Mouse (Mus musculus) stomach, embryonic 15.5 days (tissue): Measurements from ENCODE around the gene Agps. TPM values are rescaled to one million over a fixed set of nuclear protein-coding genes. Genes with fewer than 3 reads are reported as not detected.
"Not testable (repeated sequence)": the region's sequence is repeated elsewhere in the genome, so short reads cannot be mapped to it uniquely, and the experiment has no call there.

Experiments
- ATAC-seq: fragments of 200-750 bp; cut with Nextera tagmentation; 2 replicates; pipeline ENCODE4 v1.8.0; 2017; ENCODE audit warnings: low read depth, moderate number of reproducible peaks, moderate TSS enrichment; ENCODE audit not compliant: insufficient read depth, low FRiP score
- H3K27ac ChIP-seq: fragments of 300-500 bp; sonication (generic); 2 replicates; pipeline ENCODE4 v1.5.1; 2015; ENCODE audit warnings: mild to moderate bottlenecking, inconsistent platforms
- H3K27me3 ChIP-seq: fragments of 300-500 bp; sonication (generic); replicated peaks from 2 replicates; pipeline ENCODE4 v1.6.1; 2015; ENCODE audit warnings: inconsistent platforms
- H3K36me3 ChIP-seq: fragments of 300-500 bp; sonication (generic); 2 replicates; pipeline ENCODE4 v1.6.1; 2015; ENCODE audit warnings: inconsistent platforms
- H3K4me1 ChIP-seq: fragments of 300-500 bp; sonication (generic); 2 replicates; pipeline ENCODE4 v1.6.1; 2015; ENCODE audit warnings: inconsistent platforms
- H3K4me2 ChIP-seq: fragments of 300-500 bp; sonication (generic); 2 replicates; pipeline ENCODE4 v1.6.1; 2015; ENCODE audit warnings: mild to moderate bottlenecking, inconsistent platforms
- H3K4me3 ChIP-seq: fragments of 300-500 bp; sonication (generic); replicated peaks from 2 replicates; pipeline ENCODE4 v1.5.1; 2015; ENCODE audit warnings: inconsistent platforms
- H3K9ac ChIP-seq: fragments of 300-500 bp; sonication (generic); 2 replicates; pipeline ENCODE4 v1.6.1; 2015; ENCODE audit warnings: inconsistent platforms
- H3K9me3 ChIP-seq: fragments of 300-500 bp; sonication (generic); 2 replicates; pipeline ENCODE4 v1.6.1; 2016; ENCODE audit warnings: inconsistent platforms
- WGBS: fragments of 180-500 bp; shearing (Covaris S2); methylation state at CpG from one replicate; pipeline ENCODE4 v1.1.7; 2015; 5-methylcytosine and 5-hydroxymethylcytosine counted together
- polyA plus RNA-seq: library from polyadenylated mRNA; unstranded; fragments of >200 nt; fragmentation: Nextera tagmentation; extraction: Ambion mirVana; gene quantifications from 2 replicates; pipeline ENCODE4 v1.2.1, GENCODE M21; 2015

The Agps gene
- polyA plus RNA-seq, 1 experiment from 2014 or later, result 29.8 TPM

- H3K27me3 ChIP-seq, result no peaks in the 10 kb centered on the region
- peak overlapping the region; percentile 24 for H3K4me3 ChIP-seq
- no peak overlapping the region for H3K9ac ChIP-seq
- H3K4me2 ChIP-seq, result peak overlapping the region; percentile 49
- peaks cover 25% of the 10 kb centered on the region for H3K4me1 ChIP-seq
- peak; percentile 16; the same call in 1 of the 2 replicates for ATAC-seq
- 0 out of 2 replicates have a peak overlapping the region, but pooled peaks have one; percentile 3 for H3K27ac ChIP-seq
- no peaks in the 10 kb centered on the region for H3K9me3 ChIP-seq
- WGBS, result 9% methylated on average over 14 of the region's 14 CpGs
- no peaks in the 10 kb centered on the region for H3K36me3 ChIP-seq
Observed at GRCm38 (mm10) chr2:75964512-75964911, 132.5 kb downstream of the Agps start.

GRCm38 (mm10) chr2:75964972-75965371 lies 133.0 kb downstream of the Agps start:
- no peak overlapping the region for H3K9ac ChIP-seq

GRCm38 (mm10) chr2:75974131-75974530 lies 142.2 kb downstream of the Agps start:
- Histone ChIP-seq H3K4me3 (no peak overlapping the region), H3K9me3 (no peaks in the 10 kb centered on the region), H3K9ac (no peak overlapping the region), H3K27ac (no peak overlapping the region), H3K4me2 (no peak overlapping the region), H3K36me3 (no peaks in the 10 kb centered on the region), H3K27me3 (no peaks in the 10 kb centered on the region), H3K4me1 (no peaks in the 10 kb centered on the region)
- WGBS, result 53% methylated on average over 9 of the region's 9 CpGs
- no peak for ATAC-seq

More at GRCm38 (mm10) chr2:75964972-75965371, 133.0 kb downstream of the Agps start:
- ATAC-seq, result peak; percentile 29; the same call in 1 of the 2 replicates
- Histone ChIP-seq H3K27ac (0 out of 2 replicates have a peak overlapping the region, but pooled peaks have one; percentile 3), H3K4me2 (peak overlapping the region; percentile 49), H3K4me3 (peak overlapping the region; percentile 24; the same call in 1 of the 2 replicates), H3K36me3 (no peaks in the 10 kb centered on the region), H3K4me1 (peaks cover 22% of the 10 kb centered on the region), H3K9me3 (no peaks in the 10 kb centered on the region), H3K27me3 (no peaks in the 10 kb centered on the region)
- WGBS, result 17% methylated on average over 5 of the region's 5 CpGs

GRCm38 (mm10) chr2:75976070-75976469 lies 144.1 kb downstream of the Agps start:
- H3K9me3 ChIP-seq, H3K4me3 ChIP-seq, H3K36me3 ChIP-seq, H3K4me1 ChIP-seq, H3K9ac ChIP-seq, H3K27ac ChIP-seq, H3K27me3 ChIP-seq, H3K4me2 ChIP-seq, ATAC-seq: not testable (repeated sequence)
- WGBS, result 80% methylated on average over 2 of the region's 2 CpGs

- not testable (repeated sequence) for H3K36me3 ChIP-seq, H3K27ac ChIP-seq, H3K4me1 ChIP-seq, H3K9me3 ChIP-seq, H3K4me2 ChIP-seq, H3K27me3 ChIP-seq, H3K4me3 ChIP-seq, H3K9ac ChIP-seq
- 31% methylated on average over 20 of the region's 24 CpGs for WGBS
- ATAC-seq, result peak; percentile 36; the same call in 1 of the 2 replicates
Observed at GRCm38 (mm10) chr2:75977752-75978368, 145.9 kb downstream of the Agps start, which contains the start of gene Ttc30a2. TSS of gene Ttc30a2 (minus strand) at chr2:75978170.

Other genes starting within 250 kb of the Agps start
- gene Hnrnpa3, start 172.9 kb upstream of the Agps start, polyA plus RNA-seq, result 241 and 344 TPM in 2 replicates
- 93.9 and 97.4 TPM in 2 replicates for gene Nfe2l2, start 127.5 kb upstream of the Agps start, polyA plus RNA-seq
- 9.5 and 10.7 TPM in 2 replicates for gene Ttc30b, start 106.4 kb downstream of the Agps start, polyA plus RNA-seq
- gene Ttc30a2, start 146.0 kb downstream of the Agps start, polyA plus RNA-seq, result 0.19 and 0.37 TPM in 2 replicates
- 6.1 and 7.2 TPM in 2 replicates for gene Ttc30a1, start 149.8 kb downstream of the Agps start, polyA plus RNA-seq